Mouse (Mus musculus) embryonic facial prominence, embryonic 13.5 days (tissue): ENCODE measurements at regions not wholly inside any gene's neighbourhood (a gene's known extent, or its start where the extent isn't known, plus 50 kb on each side); places are given as distances from the start of the nearest gene placed in this dataset.

ENCODE experiments used
- ATAC-seq: fragments of 200-750 bp; cut with Nextera tagmentation; 2 replicates; pipeline ENCODE4 v1.8.0; 2017; ENCODE audit warnings: low read depth; ENCODE audit not compliant: insufficient number of reproducible peaks, insufficient read depth, low FRiP score, low TSS enrichment
- H3K27ac ChIP-seq: fragments of 300-500 bp; sonication (generic); 2 replicates; pipeline ENCODE4 v1.5.1; 2015; ENCODE audit warnings: moderate library complexity, mild to moderate bottlenecking, inconsistent platforms
- H3K27me3 ChIP-seq: fragments of 300-500 bp; sonication (generic); 2 replicates; pipeline ENCODE4 v1.6.1; 2015; ENCODE audit warnings: mild to moderate bottlenecking, inconsistent platforms
- H3K36me3 ChIP-seq: fragments of 300-500 bp; sonication (generic); 2 replicates; pipeline ENCODE4 v1.6.1; 2015; ENCODE audit warnings: mild to moderate bottlenecking, inconsistent platforms
- H3K4me1 ChIP-seq: fragments of 300-500 bp; sonication (generic); 2 replicates; pipeline ENCODE4 v1.6.1; 2015; ENCODE audit warnings: inconsistent platforms
- H3K4me2 ChIP-seq: fragments of 300-500 bp; sonication (generic); 2 replicates; pipeline ENCODE4 v1.6.1; 2015; ENCODE audit warnings: moderate library complexity, mild to moderate bottlenecking, inconsistent platforms
- H3K4me3 ChIP-seq: fragments of 300-500 bp; sonication (generic); 2 replicates; pipeline ENCODE4 v1.5.1; 2015; ENCODE audit warnings: mild to moderate bottlenecking, inconsistent platforms
- H3K9ac ChIP-seq: fragments of 300-500 bp; sonication (generic); 2 replicates; pipeline ENCODE4 v1.6.1; 2015; ENCODE audit warnings: mild to moderate bottlenecking, inconsistent platforms
- H3K9me3 ChIP-seq: fragments of 300-500 bp; sonication (generic); 2 replicates; pipeline ENCODE4 v1.6.1; 2016; ENCODE audit warnings: inconsistent platforms
- WGBS: fragments of 180-500 bp; shearing (Covaris S2); methylation state at CpG from one replicate; pipeline ENCODE4 v1.1.7; 2015; ENCODE audit warnings: mixed read lengths; 5-methylcytosine and 5-hydroxymethylcytosine counted together

DNA sequence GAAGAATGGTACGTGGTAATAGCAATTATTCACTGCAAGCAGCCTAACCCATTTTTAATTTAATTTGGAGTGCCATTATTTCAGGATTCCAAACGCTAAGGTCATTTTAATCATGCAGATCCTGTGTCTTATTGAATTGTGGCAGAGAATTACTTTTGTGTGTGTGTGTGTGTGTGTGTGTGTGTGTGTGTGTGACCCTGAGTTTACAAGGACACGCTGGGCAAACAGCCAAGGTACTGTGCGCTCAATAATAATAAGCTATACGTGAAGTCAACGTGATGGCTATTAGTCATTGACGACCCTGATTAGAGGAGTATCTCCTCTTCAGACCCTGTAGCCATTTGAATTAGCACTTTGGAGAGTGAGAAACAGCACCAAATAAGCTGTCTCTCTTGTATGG is 144.1 kb downstream of the Klf7 start:
- H3K9me3 ChIP-seq = no peaks in the 10 kb centered on the region

DNA sequence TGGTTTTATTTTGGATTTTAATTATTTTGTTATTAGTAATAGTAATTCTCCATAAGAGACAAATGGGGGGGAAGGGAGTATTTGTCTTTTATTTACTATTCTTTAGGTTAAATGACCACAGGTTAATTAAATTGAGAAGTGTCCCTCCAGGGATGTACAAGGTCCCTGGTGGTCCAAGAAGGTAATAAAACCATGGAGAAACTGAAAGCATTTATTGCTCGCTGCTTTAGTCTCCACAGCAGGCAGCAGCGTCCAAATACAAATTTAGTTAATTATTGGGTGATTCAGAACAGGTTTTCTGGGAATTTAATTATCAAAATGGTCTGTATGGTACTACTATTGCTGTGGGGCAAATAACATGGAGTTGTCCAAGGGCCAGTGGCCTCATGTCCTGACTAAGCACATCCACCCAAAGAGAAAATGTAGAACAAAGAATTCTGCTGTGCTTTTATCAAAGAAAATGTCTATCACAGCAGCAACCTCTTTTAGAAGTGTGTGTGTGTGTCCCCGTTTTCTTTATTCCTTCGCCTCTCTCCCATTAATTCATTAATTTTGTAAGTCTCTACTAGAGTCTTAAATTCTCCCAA is 144.7 kb downstream of the Klf7 start:
- H3K9ac ChIP-seq = no peak overlapping the region
- H3K27ac ChIP-seq = no peak overlapping the region
- H3K36me3 ChIP-seq = no peaks in the 10 kb centered on the region
- H3K4me2 ChIP-seq = no peak overlapping the region
- H3K27me3 ChIP-seq = no peaks in the 10 kb centered on the region
- H3K9me3 ChIP-seq = no peaks in the 10 kb centered on the region
- no peak overlapping the region for H3K4me3 ChIP-seq
- ATAC-seq = no peak
- WGBS = 53% methylated on average over 4 of the region's 4 CpGs
- H3K4me1 ChIP-seq = no peaks in the 10 kb centered on the region

More for the DNA sequence above, 144.1 kb downstream of the Klf7 start:
- WGBS = 77% methylated on average over 7 of the region's 7 CpGs
- H3K4me3 ChIP-seq = no peak overlapping the region
- H3K9ac ChIP-seq = no peak overlapping the region
- no peak overlapping the region for H3K27ac ChIP-seq
- no peak overlapping the region for H3K4me2 ChIP-seq
- no peaks in the 10 kb centered on the region for H3K4me1 ChIP-seq
- no peaks in the 10 kb centered on the region for H3K36me3 ChIP-seq
- H3K27me3 ChIP-seq = no peaks in the 10 kb centered on the region
- no peak for ATAC-seq

DNA sequence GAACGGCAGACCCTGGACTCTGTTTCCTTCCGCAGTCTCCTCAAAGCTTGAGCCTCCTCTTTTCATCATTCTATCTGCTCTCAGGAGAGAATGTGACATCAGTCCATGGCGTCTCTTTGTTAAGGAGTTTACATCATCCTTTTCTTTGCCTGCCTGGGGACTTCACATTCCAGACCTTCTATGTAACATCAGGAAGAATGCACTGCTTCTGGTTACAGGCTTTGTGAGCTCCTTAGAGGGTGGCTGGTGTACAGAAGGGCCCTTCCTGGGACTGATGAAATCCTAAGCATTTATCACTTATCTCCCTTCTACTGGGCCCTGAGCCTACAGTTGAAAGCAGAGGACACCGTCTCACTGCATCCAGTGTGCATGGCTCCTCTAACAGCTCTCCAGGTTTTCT is 145.2 kb downstream of the Klf7 start:
- H3K9ac ChIP-seq = no peak overlapping the region
- ATAC-seq = no peak
- WGBS = 65% methylated on average over 4 of the region's 4 CpGs
- H3K9me3 ChIP-seq = no peaks in the 10 kb centered on the region
- H3K4me3 ChIP-seq = no peak overlapping the region
- no peak overlapping the region for H3K4me2 ChIP-seq
- H3K27me3 ChIP-seq = no peaks in the 10 kb centered on the region
- no peaks in the 10 kb centered on the region for H3K4me1 ChIP-seq
- H3K36me3 ChIP-seq = no peaks in the 10 kb centered on the region
- H3K27ac ChIP-seq = no peak overlapping the region

DNA sequence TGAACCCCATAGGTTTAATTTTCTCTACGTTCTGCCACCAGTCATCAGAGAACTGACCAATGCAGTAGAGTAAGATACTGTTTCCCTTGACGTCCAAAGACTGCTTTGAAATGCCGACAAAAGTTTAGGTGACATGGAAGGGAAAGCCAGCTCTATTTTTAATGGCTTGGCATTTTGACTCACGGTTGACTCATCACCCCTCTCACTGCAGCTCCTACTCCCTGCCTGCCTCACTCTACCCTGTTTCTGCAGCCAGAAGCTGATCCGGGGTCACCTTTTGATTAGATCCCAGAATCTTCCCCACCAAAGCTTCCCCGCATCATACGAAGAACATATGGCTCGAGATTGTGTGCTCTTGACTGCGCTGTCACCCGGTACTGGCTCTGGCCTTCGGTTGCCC is 154.2 kb downstream of the Klf7 start:
- H3K27ac ChIP-seq = no peak overlapping the region
- no peak overlapping the region for H3K9ac ChIP-seq
- no peaks in the 10 kb centered on the region for H3K9me3 ChIP-seq
- no peaks in the 10 kb centered on the region for H3K27me3 ChIP-seq
- H3K36me3 ChIP-seq = no peaks in the 10 kb centered on the region
- H3K4me1 ChIP-seq = no peaks in the 10 kb centered on the region
- ATAC-seq = no peak
- 90% methylated on average over 11 of the region's 11 CpGs for WGBS
- no peak overlapping the region for H3K4me2 ChIP-seq
- H3K4me3 ChIP-seq = no peak overlapping the region

DNA sequence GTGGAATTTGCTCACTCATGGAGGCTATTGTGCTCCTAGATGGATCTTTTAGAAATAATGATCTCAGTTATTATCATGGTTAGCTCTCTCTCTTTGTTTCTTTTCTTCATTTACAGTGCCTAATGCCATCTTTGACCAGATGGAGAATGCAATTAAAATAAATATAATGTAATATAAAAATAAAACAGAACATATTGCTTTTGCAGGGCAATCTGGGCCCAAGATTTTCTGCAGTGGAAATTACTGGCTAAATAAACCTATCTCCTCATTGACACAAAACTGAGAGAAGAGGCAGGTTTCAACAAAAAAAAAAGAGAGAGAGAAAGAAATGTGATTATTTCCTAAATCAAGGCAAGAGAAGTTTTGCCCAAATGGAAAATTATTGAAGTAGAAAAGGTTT is 156.6 kb downstream of the Klf7 start:
- H3K4me2 ChIP-seq = no peak overlapping the region
- ATAC-seq = no peak
- no peak overlapping the region for H3K4me3 ChIP-seq

DNA sequence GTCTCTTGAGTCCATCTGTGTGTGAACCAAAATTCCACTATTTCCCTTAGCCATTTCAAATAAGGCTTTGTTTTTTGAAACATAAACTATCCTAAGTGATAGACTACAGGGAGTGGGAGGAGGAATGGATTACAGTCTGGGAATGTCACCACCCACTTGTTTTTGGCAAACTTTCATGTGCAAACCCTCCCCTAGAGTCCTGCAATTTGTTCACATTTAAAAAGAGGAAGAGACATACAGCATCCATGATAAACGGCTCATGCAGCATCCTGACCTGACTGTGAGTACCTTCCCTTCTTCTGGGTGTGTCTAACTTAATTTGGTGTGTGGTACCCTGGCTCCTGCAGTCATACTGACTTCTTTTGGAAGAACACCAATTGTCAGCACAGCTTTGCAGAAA is 157.6 kb downstream of the Klf7 start:
- H3K27ac ChIP-seq = no peak overlapping the region
- no peak overlapping the region for H3K9ac ChIP-seq
- no peaks in the 10 kb centered on the region for H3K9me3 ChIP-seq
- no peaks in the 10 kb centered on the region for H3K36me3 ChIP-seq
- no peak overlapping the region for H3K4me2 ChIP-seq
- no peak for ATAC-seq
- 72% methylated on average over 1 of the region's 1 CpGs for WGBS
- no peak overlapping the region for H3K4me3 ChIP-seq
- no peaks in the 10 kb centered on the region for H3K4me1 ChIP-seq
- H3K27me3 ChIP-seq = no peaks in the 10 kb centered on the region

More for the DNA sequence above, 156.6 kb downstream of the Klf7 start:
- no peaks in the 10 kb centered on the region for H3K4me1 ChIP-seq
- H3K9me3 ChIP-seq = no peaks in the 10 kb centered on the region
- H3K27me3 ChIP-seq = no peaks in the 10 kb centered on the region
- H3K27ac ChIP-seq = no peak overlapping the region
- no peak overlapping the region for H3K9ac ChIP-seq
- no peaks in the 10 kb centered on the region for H3K36me3 ChIP-seq

DNA sequence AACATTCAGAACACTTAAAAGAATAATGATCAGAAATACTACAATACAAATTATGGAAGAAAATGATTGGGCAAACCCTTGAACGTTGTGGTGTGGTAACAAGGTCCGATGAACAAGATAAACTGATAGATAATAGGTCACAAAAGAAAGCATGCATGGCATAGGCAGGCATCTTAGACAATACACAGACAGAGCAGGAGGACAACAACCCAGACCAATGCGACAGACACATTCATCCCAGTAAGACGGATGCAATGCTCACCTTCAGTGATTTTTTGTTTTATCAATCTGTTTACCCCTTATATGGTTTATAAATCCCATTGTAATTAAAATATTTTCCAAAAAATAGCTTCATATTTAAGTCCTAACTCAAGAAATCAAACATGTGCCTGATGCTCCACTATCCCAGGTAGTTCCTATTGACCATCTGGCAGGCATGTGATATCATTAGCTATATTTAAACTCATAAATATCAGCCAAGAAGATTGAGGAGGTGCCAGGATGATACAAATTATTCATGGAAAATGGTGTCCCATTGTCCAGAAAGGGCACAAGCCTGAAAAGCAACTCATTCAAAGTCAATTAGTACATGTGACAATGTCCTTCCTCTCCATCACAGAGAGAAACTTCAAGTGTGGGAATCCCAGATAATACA is 166.3 kb downstream of the Klf7 start:
- Histone ChIP-seq H3K36me3 (no peaks in the 10 kb centered on the region), H3K27ac (no peak overlapping the region), H3K9ac (no peak overlapping the region), H3K4me3 (no peak overlapping the region), H3K9me3 (no peaks in the 10 kb centered on the region), H3K4me1 (no peaks in the 10 kb centered on the region), H3K4me2 (no peak overlapping the region), H3K27me3 (no peaks in the 10 kb centered on the region)
- 93% methylated on average over 4 of the region's 4 CpGs for WGBS
- ATAC-seq = no peak

DNA sequence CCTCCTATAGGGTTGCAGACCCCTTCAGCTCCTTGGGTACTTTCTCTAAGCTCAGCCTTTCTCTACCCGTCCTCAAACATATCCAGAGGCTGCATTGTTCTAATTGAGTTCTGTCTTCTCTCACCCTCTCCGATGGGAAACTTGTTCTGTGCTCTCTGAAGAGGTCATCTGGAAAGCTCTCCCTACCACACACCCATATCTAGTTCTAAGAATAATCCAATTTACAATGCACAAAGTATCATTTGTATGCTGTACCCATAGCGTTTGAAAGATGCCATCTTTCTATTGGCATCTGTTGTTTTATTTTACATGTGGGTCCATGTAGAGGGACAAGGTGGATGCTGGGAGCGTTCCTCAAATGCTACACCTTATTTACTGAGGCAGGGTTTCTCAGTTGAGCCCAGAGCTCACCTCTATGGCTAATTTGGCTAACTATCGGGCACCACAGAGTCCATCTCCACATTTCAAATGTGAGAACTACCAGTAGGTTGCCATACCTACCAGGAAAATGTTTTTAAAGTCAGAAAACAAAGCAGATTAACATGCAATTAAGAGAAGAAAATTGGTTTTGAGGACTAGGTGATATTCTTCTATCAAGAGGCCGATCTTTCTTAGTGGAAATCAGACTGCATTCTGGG is 167.1 kb downstream of the Klf7 start:
- H3K9me3 ChIP-seq = no peaks in the 10 kb centered on the region
- H3K4me3 ChIP-seq = no peak overlapping the region
- 86% methylated on average over 6 of the region's 6 CpGs for WGBS
- no peak overlapping the region for H3K9ac ChIP-seq
- no peaks in the 10 kb centered on the region for H3K36me3 ChIP-seq
- H3K4me2 ChIP-seq = no peak overlapping the region
- H3K4me1 ChIP-seq = no peaks in the 10 kb centered on the region
- no peak for ATAC-seq
- no peak overlapping the region for H3K27ac ChIP-seq
- H3K27me3 ChIP-seq = no peaks in the 10 kb centered on the region

DNA sequence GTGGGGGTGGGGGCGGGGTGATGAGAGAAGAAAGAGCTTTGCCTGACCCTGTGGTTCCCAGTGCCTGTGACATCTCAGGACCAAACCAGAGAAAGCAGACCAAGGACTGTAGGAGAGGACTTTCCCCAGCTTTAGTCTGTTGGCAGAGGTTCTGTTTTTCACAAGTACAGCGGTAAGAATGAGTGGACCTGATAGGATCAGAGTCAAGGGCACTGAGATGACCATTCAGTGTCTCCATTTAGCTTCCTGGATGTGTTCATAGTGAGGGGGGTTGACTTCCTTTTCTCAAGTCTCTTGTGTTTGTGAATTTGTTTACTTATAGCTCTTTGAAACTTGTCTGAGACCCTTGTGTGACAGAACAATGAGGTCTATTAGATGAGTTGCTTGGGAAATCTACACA is 167.9 kb downstream of the Klf7 start:
- WGBS = 73% methylated on average over 2 of the region's 2 CpGs
- no peaks in the 10 kb centered on the region for H3K36me3 ChIP-seq
- H3K27ac ChIP-seq = no peak overlapping the region
- H3K4me3 ChIP-seq = no peak overlapping the region
- H3K9me3 ChIP-seq = no peaks in the 10 kb centered on the region
- no peak overlapping the region for H3K4me2 ChIP-seq
- no peak for ATAC-seq
- no peak overlapping the region for H3K9ac ChIP-seq
- H3K4me1 ChIP-seq = no peaks in the 10 kb centered on the region
- no peaks in the 10 kb centered on the region for H3K27me3 ChIP-seq

DNA sequence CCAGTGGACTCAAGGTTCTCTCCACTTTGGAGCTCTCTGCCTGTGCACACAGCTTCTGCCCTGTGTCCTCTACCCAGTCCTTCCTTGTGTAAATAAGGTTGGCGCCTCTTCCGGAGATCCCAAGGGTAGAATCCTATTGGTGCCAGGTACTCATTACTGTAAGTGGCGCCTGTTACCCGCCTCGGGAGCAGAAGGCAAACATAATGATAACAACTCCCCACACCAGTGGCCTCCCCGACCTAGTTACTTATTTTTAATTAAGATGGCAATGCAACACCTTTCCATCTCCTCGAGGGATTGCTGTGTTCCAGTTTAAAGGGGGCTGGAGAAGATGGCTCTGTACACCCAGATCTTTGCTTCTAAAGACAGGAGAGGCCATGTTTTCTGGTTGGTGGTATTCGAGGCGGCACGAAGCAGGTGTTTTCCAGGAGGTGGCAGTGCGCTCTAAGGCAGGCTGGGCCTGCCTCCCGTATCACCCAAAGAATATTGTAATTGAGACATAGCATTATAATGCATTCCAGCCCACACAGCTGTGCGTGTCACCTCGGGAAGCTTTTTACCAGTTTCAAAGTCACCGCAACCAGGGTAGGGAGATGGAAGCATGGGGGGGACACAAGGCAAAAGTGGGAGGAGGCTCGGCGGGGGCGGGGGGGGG is 168.7 kb downstream of the Klf7 start:
- WGBS = 52% methylated on average over 18 of the region's 18 CpGs

DNA sequence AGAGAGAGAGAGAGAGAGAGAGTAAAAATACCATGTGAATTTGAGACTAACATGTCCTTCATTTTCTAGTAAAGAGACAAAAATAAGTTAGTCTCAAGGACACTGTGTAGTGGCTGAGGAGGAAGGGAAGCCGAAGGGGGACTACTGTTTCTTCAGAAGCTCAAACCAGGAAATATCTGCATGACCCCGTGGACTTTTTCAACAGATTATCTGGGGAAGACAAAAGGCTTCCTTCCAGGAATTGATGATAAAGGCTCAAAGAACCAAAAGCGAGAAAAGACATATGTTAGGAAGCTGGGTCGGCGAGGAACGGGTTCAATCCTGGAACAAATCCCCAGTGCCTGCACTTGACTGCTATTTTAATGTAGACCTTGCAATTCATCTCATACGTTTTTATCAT is 170.4 kb downstream of the Klf7 start:
- no peaks in the 10 kb centered on the region for H3K9me3 ChIP-seq
- H3K4me1 ChIP-seq = no peaks in the 10 kb centered on the region
- ATAC-seq = no peak
- H3K4me2 ChIP-seq = no peak overlapping the region
- H3K27ac ChIP-seq = no peak overlapping the region
- no peaks in the 10 kb centered on the region for H3K36me3 ChIP-seq
- WGBS = 71% methylated on average over 7 of the region's 7 CpGs
- no peaks in the 10 kb centered on the region for H3K27me3 ChIP-seq
- H3K9ac ChIP-seq = no peak overlapping the region
- H3K4me3 ChIP-seq = no peak overlapping the region

More for the DNA sequence above, 168.7 kb downstream of the Klf7 start:
- no peaks in the 10 kb centered on the region for H3K27me3 ChIP-seq
- no peak for ATAC-seq
- H3K9me3 ChIP-seq = no peaks in the 10 kb centered on the region
- no peaks in the 10 kb centered on the region for H3K36me3 ChIP-seq
- no peaks in the 10 kb centered on the region for H3K4me1 ChIP-seq
- H3K9ac ChIP-seq = no peak overlapping the region
- no peak overlapping the region for H3K4me3 ChIP-seq
- H3K4me2 ChIP-seq = peak overlapping the region; percentile 20
- H3K27ac ChIP-seq = no peak overlapping the region

DNA sequence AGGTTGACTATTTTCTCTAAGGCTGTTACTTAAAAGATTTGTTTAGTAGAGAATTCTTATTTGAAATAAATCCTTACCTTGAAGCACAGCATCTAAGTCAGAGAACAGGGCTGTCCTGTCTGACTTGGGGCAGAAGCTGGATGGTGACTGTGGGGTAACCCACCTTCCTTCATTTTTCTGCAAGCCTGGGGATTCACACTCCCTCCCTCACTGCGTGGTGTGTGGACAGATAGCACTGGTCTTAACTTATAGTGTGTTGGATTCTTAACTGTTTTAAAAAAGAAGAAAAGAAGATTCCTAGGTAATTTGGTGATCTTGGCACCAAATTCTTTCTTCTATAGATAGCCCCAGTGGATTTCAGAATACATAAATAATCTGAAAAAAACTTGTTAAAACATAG is 174.8 kb downstream of the Klf7 start:
- H3K9me3 ChIP-seq = no peaks in the 10 kb centered on the region
- no peak overlapping the region for H3K9ac ChIP-seq
- WGBS = 87% methylated on average over 1 of the region's 1 CpGs
- no peaks in the 10 kb centered on the region for H3K4me1 ChIP-seq
- ATAC-seq = no peak
- no peaks in the 10 kb centered on the region for H3K27me3 ChIP-seq
- H3K36me3 ChIP-seq = no peaks in the 10 kb centered on the region
- no peak overlapping the region for H3K4me2 ChIP-seq
- H3K4me3 ChIP-seq = no peak overlapping the region
- H3K27ac ChIP-seq = no peak overlapping the region
